Mouse (Mus musculus): Measurements from ENCODE around the gene 0610040J01Rik. TPM values are rescaled to one million over a fixed set of nuclear protein-coding genes. Genes with fewer than 3 reads are reported as not detected.

0610040J01Rik gene
- polyA plus RNA-seq, 1 experiment: 7.0 TPM

DNA sequence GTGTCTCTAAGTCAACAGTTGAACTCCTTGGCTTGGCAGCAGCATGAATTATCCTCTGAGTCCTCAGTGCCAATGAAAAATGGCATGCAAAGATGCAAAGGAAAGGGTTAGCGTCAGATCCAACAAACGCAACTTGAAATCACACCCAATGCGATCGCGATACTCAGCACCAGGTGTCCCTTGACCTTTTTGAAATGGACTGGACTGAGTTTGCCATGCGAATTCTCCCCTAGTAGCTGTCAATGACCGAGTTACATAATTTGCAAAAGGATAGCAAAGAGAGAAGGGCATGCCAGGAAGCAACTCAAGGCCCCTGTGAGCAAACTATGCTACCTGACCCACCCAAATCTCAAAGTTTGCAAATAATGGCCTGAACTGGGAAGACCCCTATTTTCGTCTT lies 34.9 kb downstream of the 0610040J01Rik start:
- Histone ChIP-seq H3K4me1 (ENCODE audit: control insufficient read depth, insufficient read depth, low read length) (no peaks in the 10 kb centered on the region), H3K4me3 (ENCODE audit: insufficient read depth, low read length) (no peak overlapping the region), H3K27ac (ENCODE audit: insufficient read depth, low read length) (no peak overlapping the region)
- no peak for TF ChIP-seq CTCF (IDR thresholded peaks at IDR 0.05; ENCODE audit: extremely low read depth, insufficient read depth, low read length)

DNA sequence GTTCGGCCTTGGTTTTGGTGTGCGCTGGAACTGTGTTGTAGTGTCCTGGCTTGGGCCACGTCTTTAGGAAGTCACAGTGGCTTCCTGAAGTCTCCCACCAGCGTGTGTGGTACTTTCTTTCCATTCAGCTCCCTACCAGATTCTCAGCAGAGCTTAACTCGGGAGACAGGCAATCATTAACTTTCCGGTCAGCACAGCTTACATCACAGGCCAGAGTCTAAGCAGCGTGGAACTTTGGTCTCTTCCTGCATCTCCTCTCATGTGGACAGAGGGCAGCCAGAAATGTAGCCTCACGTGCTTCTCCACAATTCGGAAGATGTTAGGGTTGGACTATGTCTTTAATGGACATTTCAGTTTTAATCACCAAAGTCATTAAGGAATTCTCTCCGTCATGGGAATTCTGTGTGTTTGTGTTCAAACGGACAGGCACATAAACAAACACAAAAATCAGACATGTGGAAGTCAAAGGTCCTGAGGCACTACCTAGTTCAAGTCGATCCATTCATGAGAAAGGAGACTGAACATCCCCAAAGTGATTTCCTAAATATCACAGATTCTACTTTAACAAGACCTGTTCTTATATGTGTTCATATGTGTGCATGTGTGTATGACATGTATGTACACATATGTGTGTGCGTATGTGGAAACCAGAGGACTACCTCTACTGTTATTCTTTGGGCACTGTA lies 35.5 kb downstream of the 0610040J01Rik start:
- Histone ChIP-seq H3K4me3 (ENCODE audit: insufficient read depth, low read length) (no peak overlapping the region), H3K27ac (ENCODE audit: insufficient read depth, low read length) (no peak overlapping the region), H3K4me1 (ENCODE audit: control insufficient read depth, insufficient read depth, low read length) (no peaks in the 10 kb centered on the region)
- TF ChIP-seq POLR2A (IDR thresholded peaks at IDR 0.05; ENCODE audit: extremely low read depth, insufficient read depth, low read length) (no peak), CTCF (IDR thresholded peaks at IDR 0.05; ENCODE audit: extremely low read depth, insufficient read depth, low read length) (no peak)

- Histone ChIP-seq H3K4me1 (ENCODE audit: control insufficient read depth, insufficient read depth, low read length) (no peaks in the 10 kb centered on the region), H3K4me3 (ENCODE audit: insufficient read depth, low read length) (no peak overlapping the region), H3K27ac (ENCODE audit: insufficient read depth, low read length) (no peak overlapping the region)
- no peak for TF ChIP-seq CTCF (IDR thresholded peaks at IDR 0.05; ENCODE audit: extremely low read depth, insufficient read depth, low read length)
- TF ChIP-seq POLR2A (IDR thresholded peaks at IDR 0.05; ENCODE audit: extremely low read depth, insufficient read depth, low read length): no peak
These were observed 46.7 kb downstream of the 0610040J01Rik start for GRCm38 (mm10) chr5:63858901-63859300.

GRCm38 (mm10) chr5:63867421-63867820 lies 55.3 kb downstream of the 0610040J01Rik start:
- no peak for TF ChIP-seq CTCF (IDR thresholded peaks at IDR 0.05; ENCODE audit: extremely low read depth, insufficient read depth, low read length)
- no peak for TF ChIP-seq POLR2A (IDR thresholded peaks at IDR 0.05; ENCODE audit: extremely low read depth, insufficient read depth, low read length)
- no peak overlapping the region for H3K4me3 ChIP-seq (ENCODE audit: insufficient read depth, low read length)
- no peak overlapping the region for H3K27ac ChIP-seq (ENCODE audit: insufficient read depth, low read length)
- H3K4me1 ChIP-seq (ENCODE audit: control insufficient read depth, insufficient read depth, low read length): no peaks in the 10 kb centered on the region

DNA sequence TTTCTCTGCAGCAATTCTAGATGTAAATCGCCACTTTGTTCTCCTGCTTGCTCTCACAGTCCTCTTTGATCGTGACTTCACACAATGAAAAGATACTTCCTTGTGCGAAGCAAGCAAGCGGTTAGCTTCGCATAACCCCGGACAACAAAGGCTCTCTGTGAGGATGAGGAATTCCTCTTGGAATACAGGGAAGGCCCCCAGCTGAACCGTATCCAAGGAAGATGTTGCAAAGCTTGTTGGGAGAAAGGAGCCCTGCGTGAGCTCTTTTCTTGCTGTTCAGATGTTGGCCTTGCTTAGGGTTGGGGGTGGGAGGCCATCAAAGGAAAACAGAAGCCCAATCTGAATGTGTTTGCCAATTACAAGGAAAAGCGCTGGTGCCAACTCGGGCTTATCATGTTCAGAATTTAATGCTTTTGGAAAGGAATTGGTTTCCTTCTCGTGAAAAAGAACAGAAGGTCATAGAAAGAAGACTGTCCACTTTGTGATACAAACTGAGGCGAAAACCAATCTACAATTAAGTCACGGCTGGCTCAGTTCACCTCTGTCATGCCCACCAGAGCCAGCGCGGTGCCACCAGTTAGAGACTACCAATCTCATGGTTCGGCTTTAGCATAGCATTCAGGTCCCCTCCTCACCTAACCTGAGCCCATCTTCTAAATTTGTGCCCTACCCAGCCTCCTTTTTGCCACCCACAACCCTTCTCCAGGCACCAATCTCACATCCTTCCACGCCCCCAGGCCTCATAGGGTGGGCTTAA lies 60.2 kb downstream of the 0610040J01Rik start:
- no peak overlapping the region for H3K4me3 ChIP-seq (ENCODE audit: insufficient read depth, low read length)
- H3K27ac ChIP-seq (ENCODE audit: insufficient read depth, low read length): no peak overlapping the region

DNA sequence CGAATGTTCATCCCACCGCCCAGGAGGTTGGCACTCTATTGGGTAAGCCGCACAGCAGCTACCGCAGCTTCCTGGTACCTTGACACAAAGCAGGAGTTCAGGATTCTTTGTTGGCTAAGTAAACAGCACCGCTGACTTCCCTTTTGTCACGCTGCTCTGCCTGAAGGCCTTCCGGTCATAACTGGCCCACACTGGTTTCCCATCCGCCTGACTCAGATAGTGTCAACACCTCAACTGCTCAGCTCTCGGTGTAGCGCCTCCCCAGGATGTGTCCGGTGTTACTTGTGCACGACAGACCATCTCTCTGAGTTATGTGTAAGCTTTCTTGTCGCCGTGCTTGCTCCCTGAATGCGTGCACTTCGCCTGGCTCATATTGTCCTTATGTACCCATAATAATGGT lies 62.7 kb downstream of the 0610040J01Rik start:
- Histone ChIP-seq H3K4me1 (ENCODE audit: control insufficient read depth, insufficient read depth, low read length) (no peaks in the 10 kb centered on the region), H3K4me3 (ENCODE audit: insufficient read depth, low read length) (no peak overlapping the region), H3K27ac (ENCODE audit: insufficient read depth, low read length) (no peak overlapping the region)
- TF ChIP-seq POLR2A (IDR thresholded peaks at IDR 0.05; ENCODE audit: extremely low read depth, insufficient read depth, low read length): no peak
- TF ChIP-seq CTCF (IDR thresholded peaks at IDR 0.05; ENCODE audit: extremely low read depth, insufficient read depth, low read length): no peak

More for the DNA sequence above, 60.2 kb downstream of the 0610040J01Rik start:
- TF ChIP-seq POLR2A (IDR thresholded peaks at IDR 0.05; ENCODE audit: extremely low read depth, insufficient read depth, low read length): no peak
- TF ChIP-seq CTCF (IDR thresholded peaks at IDR 0.05; ENCODE audit: extremely low read depth, insufficient read depth, low read length): no peak
- H3K4me1 ChIP-seq (ENCODE audit: control insufficient read depth, insufficient read depth, low read length): no peaks in the 10 kb centered on the region

GRCm38 (mm10) chr5:63876081-63876480 lies 63.9 kb downstream of the 0610040J01Rik start:
- no peaks in the 10 kb centered on the region for H3K4me1 ChIP-seq (ENCODE audit: control insufficient read depth, insufficient read depth, low read length)
- TF ChIP-seq POLR2A (IDR thresholded peaks at IDR 0.05; ENCODE audit: extremely low read depth, insufficient read depth, low read length) (no peak), CTCF (IDR thresholded peaks at IDR 0.05; ENCODE audit: extremely low read depth, insufficient read depth, low read length) (no peak)
- no peak overlapping the region for H3K4me3 ChIP-seq (ENCODE audit: insufficient read depth, low read length)
- H3K27ac ChIP-seq (ENCODE audit: insufficient read depth, low read length): no peak overlapping the region

DNA sequence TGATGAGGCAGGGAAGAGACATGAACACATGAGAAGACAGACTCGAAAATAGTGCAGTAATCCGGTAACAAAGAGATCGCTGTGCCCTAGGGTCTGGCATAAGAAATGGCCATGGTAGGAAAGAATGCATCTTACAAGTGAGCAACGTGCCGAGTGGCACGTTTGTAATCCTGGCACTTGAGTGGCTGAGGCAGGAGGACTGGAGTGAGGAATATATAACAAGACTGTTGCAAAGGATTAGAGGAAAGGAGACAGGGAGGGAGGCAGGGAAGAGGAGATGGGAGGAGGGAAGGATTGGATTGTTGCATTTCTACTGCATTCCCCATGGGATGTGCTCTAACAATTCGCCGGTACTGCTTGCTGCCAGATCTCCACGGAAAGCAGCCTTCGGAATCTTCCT lies 66.9 kb downstream of the 0610040J01Rik start:
- no peaks in the 10 kb centered on the region for H3K4me1 ChIP-seq (ENCODE audit: control insufficient read depth, insufficient read depth, low read length)
- TF ChIP-seq CTCF (IDR thresholded peaks at IDR 0.05; ENCODE audit: extremely low read depth, insufficient read depth, low read length): no peak
- TF ChIP-seq POLR2A (IDR thresholded peaks at IDR 0.05; ENCODE audit: extremely low read depth, insufficient read depth, low read length): no peak
- no peak overlapping the region for H3K27ac ChIP-seq (ENCODE audit: insufficient read depth, low read length)
- no peak overlapping the region for H3K4me3 ChIP-seq (ENCODE audit: insufficient read depth, low read length)

DNA sequence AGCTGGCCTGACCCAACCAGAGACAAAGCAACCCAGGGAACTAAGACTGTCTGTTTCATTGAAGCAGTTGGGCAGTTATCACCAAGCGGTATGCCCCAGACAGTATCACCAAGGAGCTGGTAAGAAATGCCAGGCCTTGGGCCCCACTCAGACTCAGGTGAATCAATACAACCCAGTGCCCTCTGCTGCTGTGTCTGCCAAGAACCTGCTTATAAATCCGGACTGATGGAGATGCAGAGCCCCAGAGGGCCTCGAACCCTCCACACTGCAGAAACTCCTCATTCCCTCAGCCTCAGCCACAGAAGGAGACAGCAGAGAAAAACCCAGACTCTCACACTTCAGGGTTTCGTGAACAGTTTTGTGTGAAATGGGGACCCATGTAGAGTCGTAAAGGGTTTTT lies 74.1 kb downstream of the 0610040J01Rik start:
- H3K4me1 ChIP-seq (ENCODE audit: control insufficient read depth, insufficient read depth, low read length): no peaks in the 10 kb centered on the region
- no peak overlapping the region for H3K27ac ChIP-seq (ENCODE audit: insufficient read depth, low read length)
- no peak overlapping the region for H3K4me3 ChIP-seq (ENCODE audit: insufficient read depth, low read length)
- TF ChIP-seq CTCF (IDR thresholded peaks at IDR 0.05; ENCODE audit: extremely low read depth, insufficient read depth, low read length) (no peak), POLR2A (IDR thresholded peaks at IDR 0.05; ENCODE audit: extremely low read depth, insufficient read depth, low read length) (no peak)

DNA sequence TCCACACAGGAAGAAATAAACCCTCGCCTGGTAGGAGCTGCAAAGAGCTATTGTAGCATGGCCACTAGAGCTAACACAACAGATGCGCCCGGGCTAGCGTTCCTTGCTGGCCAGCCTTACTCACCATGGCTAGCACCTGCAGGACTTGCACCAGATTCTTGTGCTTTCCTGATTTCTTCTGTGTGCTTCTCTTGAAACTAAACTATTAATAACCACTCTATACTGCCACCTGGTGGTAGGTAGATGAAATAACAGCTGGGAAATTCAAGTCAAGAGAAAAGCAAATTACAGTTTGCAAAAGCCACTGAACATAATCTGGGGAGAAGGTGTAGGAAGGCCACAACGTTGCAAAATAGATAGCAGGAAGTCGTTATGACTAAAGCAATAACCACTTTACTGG lies 74.5 kb downstream of the 0610040J01Rik start:
- no peaks in the 10 kb centered on the region for H3K4me1 ChIP-seq (ENCODE audit: control insufficient read depth, insufficient read depth, low read length)
- TF ChIP-seq POLR2A (IDR thresholded peaks at IDR 0.05; ENCODE audit: extremely low read depth, insufficient read depth, low read length): no peak
- peak; percentile 10; the same call in 1 of the 2 replicates for TF ChIP-seq CTCF (IDR thresholded peaks at IDR 0.05; ENCODE audit: extremely low read depth, insufficient read depth, low read length)
- H3K27ac ChIP-seq (ENCODE audit: insufficient read depth, low read length): no peak overlapping the region
- no peak overlapping the region for H3K4me3 ChIP-seq (ENCODE audit: insufficient read depth, low read length)

All from cortical plate, adult 2 months (tissue).